Mouse (Mus musculus): Measurements from ENCODE around the gene Ndc1.

DNA sequence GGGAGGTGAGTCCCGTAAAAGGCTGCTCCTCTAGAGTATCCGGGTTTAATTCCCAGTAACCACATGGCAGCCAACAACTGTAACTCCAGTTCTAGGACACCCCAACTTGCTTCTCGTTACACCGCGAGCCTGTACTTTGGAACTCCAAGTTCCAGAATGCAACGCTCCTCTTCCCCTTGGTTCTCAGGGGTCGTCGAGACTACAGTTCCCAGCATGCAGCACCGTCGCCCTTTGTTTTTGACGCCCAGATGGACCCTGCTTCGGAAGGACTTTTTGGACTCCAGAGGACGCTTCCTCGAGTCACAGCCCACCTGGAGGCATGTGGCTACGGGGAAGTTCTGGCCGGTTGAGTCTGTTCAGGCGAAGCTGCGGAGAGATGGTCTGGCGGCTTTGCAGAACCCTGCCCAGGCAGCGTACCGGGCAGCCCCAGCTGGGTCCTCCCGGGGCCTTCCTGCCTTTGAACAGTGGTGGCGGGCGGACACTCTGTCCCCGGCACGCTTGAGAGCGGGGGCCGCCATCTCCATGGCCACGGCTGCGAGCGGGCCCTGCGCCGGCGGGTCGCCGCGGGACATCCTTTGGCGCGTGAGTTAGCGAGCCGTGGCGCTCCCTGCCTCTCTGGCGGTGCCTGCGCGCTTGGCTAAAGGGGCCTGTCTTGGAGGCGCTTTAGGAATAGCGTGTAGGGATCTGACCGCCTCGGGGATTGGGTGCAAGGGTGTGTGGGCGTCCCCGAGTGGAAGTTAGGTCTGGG lies at the start of gene Ndc1:
- TF ChIP-seq CTCF (IDR thresholded peaks at IDR 0.05; ENCODE audit: borderline replicate concordance, insufficient read depth, low read length) (no peak), POLR2A (IDR thresholded peaks at IDR 0.05; ENCODE audit: low read depth, low read length) (peak; percentile 51)

All from embryonic fibroblast, embryonic 13.5 days (primary cell).